Mouse (Mus musculus) 416B (cell line): Measurements from ENCODE around the gene Parp8.

Source experiments
- DNase-seq: peaks from one replicate; pipeline ENCODE4 v3.0.0; 2011; ENCODE audit warnings: low read depth

Parp8 gene

DNA sequence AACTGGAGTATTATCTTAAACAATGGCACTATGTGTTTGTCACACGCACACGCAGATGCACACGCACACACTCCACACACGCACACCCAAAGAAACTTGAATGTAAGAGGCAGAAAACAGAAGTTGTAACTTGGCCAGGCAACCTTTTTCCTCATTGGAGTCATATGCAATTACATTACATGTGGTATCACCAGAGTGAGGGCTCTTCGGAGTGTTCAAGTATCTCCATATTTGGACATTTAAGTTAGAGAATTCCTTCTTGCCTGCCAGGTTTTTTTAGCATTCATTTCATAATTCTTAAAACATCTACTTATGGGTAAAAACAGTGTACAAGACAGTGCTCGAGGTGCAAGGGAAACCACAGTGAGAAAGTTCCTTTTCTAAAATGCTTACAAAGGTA is 6.7 kb downstream of the Parp8 start:
- no peak for DNase-seq

GRCm38 (mm10) chr13:117013516-117013915 is 11.8 kb downstream of the Parp8 start:
- no peak for DNase-seq

DNA sequence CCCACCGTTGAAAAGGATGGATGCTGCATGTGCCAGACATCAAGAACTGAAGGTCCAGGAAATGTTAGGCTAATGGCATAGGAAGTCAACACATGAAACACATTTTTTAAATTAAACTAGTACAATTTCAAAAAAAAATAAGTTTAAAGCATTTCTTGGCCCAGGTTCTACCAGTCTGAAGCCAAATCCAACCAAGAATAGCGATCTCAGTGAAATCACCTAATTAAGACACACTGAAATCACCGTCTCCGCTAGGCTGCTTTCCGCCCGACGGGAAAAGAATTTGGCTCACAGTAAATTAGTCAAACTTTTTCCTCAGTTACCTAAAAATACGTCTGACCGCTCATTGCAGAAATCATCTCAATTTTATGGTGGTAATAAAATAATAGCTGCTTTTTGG is 13.3 kb downstream of the Parp8 start:
- DNase-seq = no peak

DNA sequence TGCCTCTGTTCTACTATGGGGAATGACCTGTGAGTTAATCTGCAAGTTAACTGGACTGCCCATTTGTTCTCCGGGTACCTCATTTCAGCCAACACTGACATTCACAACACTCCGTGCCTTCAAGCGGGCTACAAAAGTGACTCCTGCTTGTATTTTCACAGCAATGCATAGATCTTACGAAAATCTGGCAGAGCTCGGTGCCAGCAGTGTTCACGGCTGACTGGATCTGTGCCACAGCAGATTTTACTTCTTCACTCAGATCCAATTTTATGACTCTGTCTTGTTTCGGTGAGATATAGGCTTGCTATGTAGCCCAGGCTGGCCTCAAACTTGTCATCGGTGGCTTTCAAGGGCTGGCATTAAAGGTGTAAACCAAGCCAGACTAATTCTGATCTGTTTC is 15.2 kb downstream of the Parp8 start:
- no peak for DNase-seq

- DNase-seq = no peak
Measured at GRCm38 (mm10) chr13:117008021-117009015, 17.0 kb downstream of the Parp8 start.

- peak; percentile 45 for DNase-seq
Measured at GRCm38 (mm10) chr13:117007566-117007965, 17.8 kb downstream of the Parp8 start.

DNA sequence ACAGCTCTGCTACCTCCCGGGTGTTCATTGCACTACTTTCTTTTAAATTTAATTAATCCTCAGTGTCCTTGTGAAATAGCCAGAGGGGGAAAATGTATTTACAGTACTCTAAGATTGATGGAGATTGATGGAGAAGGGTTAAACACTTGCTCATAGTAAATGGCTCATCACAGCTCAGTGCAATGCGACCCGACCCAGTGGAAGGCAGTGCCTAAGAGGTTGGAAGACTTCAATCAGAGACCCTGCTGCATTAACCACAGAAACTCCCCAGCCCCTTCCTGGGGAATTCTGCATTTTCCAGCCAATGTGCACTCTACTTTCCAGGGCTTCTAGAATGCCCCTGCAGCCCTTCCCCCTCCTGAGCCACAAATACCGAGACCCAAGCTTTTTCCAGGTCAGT is 18.7 kb downstream of the Parp8 start:
- no peak for DNase-seq

DNA sequence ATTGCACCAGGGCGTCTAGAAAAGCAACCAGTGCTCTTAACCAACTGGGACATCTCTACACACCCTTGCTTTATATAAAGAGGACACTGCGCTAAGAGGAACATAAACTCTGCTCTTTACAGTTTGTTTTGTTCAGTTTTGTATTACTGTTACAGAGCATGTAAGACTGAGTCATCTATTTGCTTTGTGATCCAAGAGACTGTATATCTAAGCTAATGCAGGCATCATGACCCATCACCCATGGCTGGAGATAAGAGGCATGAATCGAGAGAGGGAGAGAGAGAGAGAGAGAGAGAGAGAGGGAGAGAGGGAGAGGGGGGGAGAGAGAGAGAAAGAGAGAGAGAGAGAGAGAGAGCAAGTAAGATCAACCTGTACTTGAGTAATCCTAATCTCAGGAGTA is 24.8 kb downstream of the Parp8 start:
- no peak for DNase-seq

GRCm38 (mm10) chr13:116991560-116991959 is 33.8 kb downstream of the Parp8 start:
- DNase-seq = peak; percentile 41

GRCm38 (mm10) chr13:116990327-116990726 is 35.0 kb downstream of the Parp8 start:
- DNase-seq = peak; percentile 72

DNA sequence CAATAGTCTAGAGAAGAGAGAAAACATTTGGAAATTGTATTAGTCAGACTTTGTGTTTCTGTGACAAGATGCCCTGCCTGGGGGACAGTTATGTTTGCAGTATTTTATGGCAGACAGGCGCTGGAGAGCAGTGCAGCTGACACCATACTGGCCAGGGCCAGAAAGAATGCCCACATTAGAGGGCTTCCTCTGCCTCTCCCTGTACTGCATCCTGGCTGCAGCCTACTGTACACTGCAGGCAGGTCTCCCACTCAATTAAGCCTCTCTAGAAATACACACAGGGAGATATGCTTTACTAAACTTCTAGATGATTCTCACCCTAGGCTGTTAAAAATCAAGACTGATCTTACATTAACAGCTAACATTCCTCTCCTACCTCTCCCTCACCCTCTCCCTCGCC is 36.6 kb downstream of the Parp8 start:
- DNase-seq = no peak

DNA sequence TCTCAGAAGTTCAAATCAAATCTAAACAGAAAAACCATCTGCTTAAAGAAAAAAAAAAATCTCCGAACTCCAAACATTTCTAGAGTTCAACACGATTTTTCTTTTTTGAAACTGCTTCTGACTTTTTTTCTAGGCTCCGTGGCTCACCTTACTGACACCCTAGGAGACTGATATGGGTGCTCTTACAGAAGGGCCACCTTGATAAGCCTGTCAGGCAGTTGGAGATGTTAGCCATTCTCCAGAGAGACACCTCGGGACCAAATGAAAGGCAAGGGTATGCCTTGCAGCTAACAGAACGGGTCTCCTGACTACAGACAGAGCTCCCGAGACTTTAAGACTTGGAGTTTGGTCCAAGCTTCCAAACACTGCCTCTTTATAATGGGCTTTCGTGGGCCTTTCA is 37.1 kb downstream of the Parp8 start:
- DNase-seq = no peak

DNA sequence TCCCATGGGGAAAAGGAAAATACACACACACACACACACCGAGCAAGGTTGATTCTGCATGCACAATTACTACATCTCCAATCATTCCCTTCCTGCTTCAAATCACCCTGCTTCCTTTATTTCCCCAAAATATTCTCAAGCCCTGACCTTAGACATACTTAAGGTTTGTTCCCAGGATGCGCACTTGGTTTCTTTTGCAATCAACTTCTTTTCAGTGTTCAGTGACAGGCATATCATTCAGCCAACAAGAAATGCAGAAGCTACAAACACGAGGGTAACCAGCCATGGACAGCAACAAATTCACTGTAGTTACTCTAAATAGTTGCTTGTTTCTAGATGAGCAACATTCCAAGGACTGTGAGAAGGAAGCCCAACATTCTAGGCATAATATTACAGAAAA is 38.1 kb downstream of the Parp8 start:
- DNase-seq = peak; percentile 45

GRCm38 (mm10) chr13:116986658-116987057 is 38.7 kb downstream of the Parp8 start:
- DNase-seq = peak; percentile 36

DNA sequence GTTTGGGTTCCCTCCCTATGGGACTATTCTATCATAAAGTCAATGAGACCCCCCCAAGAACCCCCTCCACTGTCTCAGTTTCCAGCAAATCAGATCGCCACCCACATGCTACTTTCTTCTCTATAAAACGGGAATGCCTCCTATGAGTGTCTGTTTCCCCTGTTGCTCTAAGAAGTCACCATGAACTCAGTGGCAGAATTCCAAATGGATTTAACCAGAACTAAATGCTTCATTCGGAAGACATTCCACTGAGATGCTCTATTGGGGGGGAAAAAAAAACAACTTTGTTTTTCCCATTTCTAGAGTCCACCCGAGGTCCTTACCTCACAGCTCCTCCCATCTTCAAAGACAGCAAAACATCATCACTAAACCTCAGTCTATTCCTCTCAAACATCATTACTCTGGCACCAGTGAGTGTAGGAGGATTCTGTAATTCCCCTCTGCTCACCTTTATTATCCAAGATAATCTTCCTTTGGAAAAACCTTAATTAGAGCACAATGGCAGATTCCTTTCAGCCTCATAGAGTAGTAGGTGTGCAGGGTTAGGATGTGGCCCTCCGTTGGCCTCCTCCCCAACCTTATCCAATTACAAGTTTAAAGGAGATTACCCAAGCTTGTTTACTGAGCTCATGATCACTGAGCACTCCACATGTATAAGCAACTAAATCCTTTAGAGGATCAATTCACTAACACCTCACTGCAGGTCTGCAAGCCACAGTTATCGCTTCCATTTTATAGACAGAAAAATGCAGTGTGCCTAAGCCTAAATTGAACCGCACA is 51.1 kb downstream of the Parp8 start:
- no peak for DNase-seq

GRCm38 (mm10) chr13:116973491-116973890 is 51.8 kb downstream of the Parp8 start:
- DNase-seq = no peak

- DNase-seq = peak; percentile 60
Measured at GRCm38 (mm10) chr13:116972036-116972611, 53.2 kb downstream of the Parp8 start.

- DNase-seq = no peak
Measured at GRCm38 (mm10) chr13:116970706-116971428, 54.5 kb downstream of the Parp8 start.

GRCm38 (mm10) chr13:116969650-116970049 is 55.7 kb downstream of the Parp8 start:
- no peak for DNase-seq

DNA sequence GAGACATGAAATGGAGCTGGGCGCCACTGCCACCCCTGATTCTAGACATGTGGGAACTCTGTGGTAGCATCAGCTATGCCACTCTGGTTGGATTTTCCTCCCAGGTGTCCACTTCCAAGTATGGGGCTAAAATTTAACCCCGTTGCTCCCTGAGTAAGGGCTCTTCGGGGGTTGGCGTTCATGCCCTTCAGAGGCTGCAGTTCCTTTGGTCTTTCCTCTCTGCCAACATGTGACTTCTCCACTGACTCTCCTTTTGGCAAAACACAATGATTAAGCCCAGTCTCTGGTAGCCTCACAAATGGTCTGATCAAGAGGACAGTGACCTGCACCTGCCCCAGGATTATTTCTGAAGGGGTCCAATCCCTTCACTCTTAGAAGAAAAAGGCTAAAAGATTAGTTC is 56.4 kb downstream of the Parp8 start:
- DNase-seq = no peak

GRCm38 (mm10) chr13:116967459-116967858 is 57.9 kb downstream of the Parp8 start:
- DNase-seq = no peak
